Mouse (Mus musculus): ENCODE measurements around the gene Scimp. TPM values are rescaled to one million over a fixed set of nuclear protein-coding genes. Genes with fewer than 3 reads are reported as not detected.
"Not testable (repeated sequence)": the region's sequence is repeated elsewhere in the genome, so short reads cannot be mapped to it uniquely, and the experiment has no call there.

The Scimp gene
- polyA plus RNA-seq, 1 experiment from 2014 or later = 0.37 TPM

GRCm38 (mm10) chr11:70787052-70787451 lies 25.3 kb downstream of the Scimp start:
- H3K36me3 ChIP-seq (ENCODE audit: control insufficient read depth, insufficient read depth, low read length) = no peaks in the 10 kb centered on the region
- H3K9me3 ChIP-seq (ENCODE audit: control insufficient read depth, low read length) = no peaks in the 10 kb centered on the region
- H3K9ac ChIP-seq (ENCODE audit: low read depth, low read length) = no peak overlapping the region
- no peaks in the 10 kb centered on the region for H3K27me3 ChIP-seq (replicated peaks; ENCODE audit: control insufficient read depth, insufficient read depth, low read length)
- no peaks in the 10 kb centered on the region for H3K4me1 ChIP-seq (ENCODE audit: control insufficient read depth, insufficient read depth, low read length)
- no peak overlapping the region for H3K4me2 ChIP-seq (ENCODE audit: low read depth, low read length)
- H3K4me3 ChIP-seq (ENCODE audit: low read length) = no peak overlapping the region
- 68% methylated on average over 11 of the region's 11 CpGs for WGBS
- ATAC-seq = no peak
- no peak overlapping the region for H3K27ac ChIP-seq (ENCODE audit: low read length)

- no peak for ATAC-seq
- Histone ChIP-seq H3K27me3 (replicated peaks; ENCODE audit: control insufficient read depth, insufficient read depth, low read length) (no peaks in the 10 kb centered on the region), H3K36me3 (ENCODE audit: control insufficient read depth, insufficient read depth, low read length) (no peaks in the 10 kb centered on the region), H3K4me1 (ENCODE audit: control insufficient read depth, insufficient read depth, low read length) (no peaks in the 10 kb centered on the region), H3K4me2 (ENCODE audit: low read depth, low read length) (no peak overlapping the region), H3K9me3 (ENCODE audit: control insufficient read depth, low read length) (no peaks in the 10 kb centered on the region), H3K4me3 (ENCODE audit: low read length) (no peak overlapping the region), H3K9ac (ENCODE audit: low read depth, low read length) (no peak overlapping the region), H3K27ac (ENCODE audit: low read length) (no peak overlapping the region)
- 51% methylated on average over 2 of the region's 2 CpGs for WGBS
These were observed 26.5 kb downstream of the Scimp start for GRCm38 (mm10) chr11:70785908-70786307.

GRCm38 (mm10) chr11:70778058-70778457 lies 34.3 kb downstream of the Scimp start:
- H3K36me3 ChIP-seq (ENCODE audit: control insufficient read depth, insufficient read depth, low read length); H3K27ac ChIP-seq (ENCODE audit: low read length); H3K27me3 ChIP-seq (replicated peaks; ENCODE audit: control insufficient read depth, insufficient read depth, low read length); H3K9ac ChIP-seq (ENCODE audit: low read depth, low read length); H3K4me1 ChIP-seq (ENCODE audit: control insufficient read depth, insufficient read depth, low read length); H3K4me3 ChIP-seq (ENCODE audit: low read length); H3K4me2 ChIP-seq (ENCODE audit: low read depth, low read length); H3K9me3 ChIP-seq (ENCODE audit: control insufficient read depth, low read length): not testable (repeated sequence)
- 0 out of 2 replicates have a peak, but pooled peaks have one; percentile 29 for ATAC-seq
- 27% methylated on average over 6 of the region's 6 CpGs for WGBS

- Histone ChIP-seq H3K27ac (ENCODE audit: low read length) (no peak overlapping the region), H3K9me3 (ENCODE audit: control insufficient read depth, low read length) (no peaks in the 10 kb centered on the region), H3K4me2 (ENCODE audit: low read depth, low read length) (no peak overlapping the region), H3K36me3 (ENCODE audit: control insufficient read depth, insufficient read depth, low read length) (no peaks in the 10 kb centered on the region), H3K9ac (ENCODE audit: low read depth, low read length) (no peak overlapping the region), H3K4me1 (ENCODE audit: control insufficient read depth, insufficient read depth, low read length) (peaks cover 4% of the 10 kb centered on the region; the same call in 1 of the 2 replicates), H3K4me3 (ENCODE audit: low read length) (no peak overlapping the region), H3K27me3 (replicated peaks; ENCODE audit: control insufficient read depth, insufficient read depth, low read length) (no peaks in the 10 kb centered on the region)
- no peak for ATAC-seq
- 63% methylated on average over 6 of the region's 6 CpGs for WGBS
These were observed 34.8 kb downstream of the Scimp start for GRCm38 (mm10) chr11:70777634-70778033.

GRCm38 (mm10) chr11:70776830-70777571 lies 35.4 kb downstream of the Scimp start:
- 0 out of 2 replicates have a peak overlapping the region, but pooled peaks have one; percentile 12 for H3K9ac ChIP-seq (ENCODE audit: low read depth, low read length)
- H3K27me3 ChIP-seq (replicated peaks; ENCODE audit: control insufficient read depth, insufficient read depth, low read length) = no peaks in the 10 kb centered on the region
- H3K27ac ChIP-seq (ENCODE audit: low read length) = no peak overlapping the region
- H3K4me3 ChIP-seq (ENCODE audit: low read length) = no peak overlapping the region
- peaks cover 2% of the 10 kb centered on the region; the same call in 1 of the 2 replicates for H3K36me3 ChIP-seq (ENCODE audit: control insufficient read depth, insufficient read depth, low read length)
- no peaks in the 10 kb centered on the region for H3K9me3 ChIP-seq (ENCODE audit: control insufficient read depth, low read length)
- peak; percentile 88 for ATAC-seq
- no peak overlapping the region for H3K4me2 ChIP-seq (ENCODE audit: low read depth, low read length)
- 29% methylated on average over 17 of the region's 17 CpGs for WGBS
- H3K4me1 ChIP-seq (ENCODE audit: control insufficient read depth, insufficient read depth, low read length) = peaks cover 4% of the 10 kb centered on the region; the same call in 1 of the 2 replicates

- H3K4me2 ChIP-seq (ENCODE audit: low read depth, low read length) = no peak overlapping the region
- no peaks in the 10 kb centered on the region for H3K9me3 ChIP-seq (ENCODE audit: control insufficient read depth, low read length)
- no peak overlapping the region for H3K4me3 ChIP-seq (ENCODE audit: low read length)
- 95% methylated on average over 3 of the region's 3 CpGs for WGBS
- H3K27me3 ChIP-seq (replicated peaks; ENCODE audit: control insufficient read depth, insufficient read depth, low read length) = no peaks in the 10 kb centered on the region
- H3K27ac ChIP-seq (ENCODE audit: low read length) = no peak overlapping the region
- peaks cover 6% of the 10 kb centered on the region; the same call in 1 of the 2 replicates for H3K36me3 ChIP-seq (ENCODE audit: control insufficient read depth, insufficient read depth, low read length)
- H3K9ac ChIP-seq (ENCODE audit: low read depth, low read length) = no peak overlapping the region
- H3K4me1 ChIP-seq (ENCODE audit: control insufficient read depth, insufficient read depth, low read length) = 0 out of 2 replicates have a peak, but pooled peaks cover under 1% of the 10 kb centered on the region
- ATAC-seq = no peak
These were observed 41.6 kb downstream of the Scimp start for GRCm38 (mm10) chr11:70770804-70771203.

- ATAC-seq = no peak
- no peak overlapping the region; the same call in 1 of the 2 replicates for H3K27ac ChIP-seq (ENCODE audit: low read length)
- WGBS = 74% methylated on average over 16 of the region's 16 CpGs
- no peaks in the 10 kb centered on the region for H3K36me3 ChIP-seq (ENCODE audit: control insufficient read depth, insufficient read depth, low read length)
- no peaks in the 10 kb centered on the region for H3K27me3 ChIP-seq (replicated peaks; ENCODE audit: control insufficient read depth, insufficient read depth, low read length)
- no peaks in the 10 kb centered on the region for H3K9me3 ChIP-seq (ENCODE audit: control insufficient read depth, low read length)
- no peak overlapping the region; the same call in 1 of the 2 replicates for H3K4me2 ChIP-seq (ENCODE audit: low read depth, low read length)
- H3K4me3 ChIP-seq (ENCODE audit: low read length) = no peak overlapping the region
- peaks cover 8% of the 10 kb centered on the region; the same call in 1 of the 2 replicates for H3K4me1 ChIP-seq (ENCODE audit: control insufficient read depth, insufficient read depth, low read length)
- no peak overlapping the region for H3K9ac ChIP-seq (ENCODE audit: low read depth, low read length)
These were observed 46.5 kb downstream of the Scimp start for GRCm38 (mm10) chr11:70765776-70766445.

GRCm38 (mm10) chr11:70763936-70764808 lies 48.2 kb downstream of the Scimp start, which contains the start of gene Zfp3:
Zfp3 (plus strand) TSS chr11:70764209.
- Histone ChIP-seq H3K36me3 (ENCODE audit: control insufficient read depth, insufficient read depth, low read length) (no peaks in the 10 kb centered on the region), H3K27ac (ENCODE audit: low read length) (peak within 1 kb of the TSS; percentile 94), H3K27me3 (replicated peaks; ENCODE audit: control insufficient read depth, insufficient read depth, low read length) (no peaks in the 10 kb centered on the region), H3K9me3 (ENCODE audit: control insufficient read depth, low read length) (no peaks in the 10 kb centered on the region), H3K4me2 (ENCODE audit: low read depth, low read length) (peak within 1 kb of the TSS; percentile 78), H3K9ac (ENCODE audit: low read depth, low read length) (peak within 1 kb of the TSS; percentile 92), H3K4me3 (ENCODE audit: low read length) (peak within 1 kb of the TSS; percentile 77), H3K4me1 (ENCODE audit: control insufficient read depth, insufficient read depth, low read length) (peaks cover 8% of the 10 kb centered on the region; the same call in 1 of the 2 replicates)
- peak; percentile 93 for ATAC-seq
- under 1% methylated on average over 76 of the region's 78 CpGs for WGBS

GRCm38 (mm10) chr11:70763582-70763935 lies 48.8 kb downstream of the Scimp start:
- H3K9ac ChIP-seq (ENCODE audit: low read depth, low read length) = peak overlapping the region; percentile 92
- peak; percentile 17; the same call in 1 of the 2 replicates for ATAC-seq
- 30% methylated on average over 3 of the region's 3 CpGs for WGBS

More at GRCm38 (mm10) chr11:70763582-70763935, 48.8 kb downstream of the Scimp start:
- Histone ChIP-seq H3K4me3 (ENCODE audit: low read length) (peak overlapping the region; percentile 77), H3K4me1 (ENCODE audit: control insufficient read depth, insufficient read depth, low read length) (peaks cover 8% of the 10 kb centered on the region; the same call in 1 of the 2 replicates), H3K27ac (ENCODE audit: low read length) (peak overlapping the region; percentile 94), H3K4me2 (ENCODE audit: low read depth, low read length) (peak overlapping the region; percentile 78), H3K36me3 (ENCODE audit: control insufficient read depth, insufficient read depth, low read length) (no peaks in the 10 kb centered on the region), H3K27me3 (replicated peaks; ENCODE audit: control insufficient read depth, insufficient read depth, low read length) (no peaks in the 10 kb centered on the region), H3K9me3 (ENCODE audit: control insufficient read depth, low read length) (no peaks in the 10 kb centered on the region)
